Mouse (Mus musculus): ENCODE results near the gene Gng13. TPM values are rescaled to one million over a fixed set of nuclear protein-coding genes. Genes with fewer than 3 reads are reported as not detected.
"Not testable (repeated sequence)": the region's sequence is repeated elsewhere in the genome, so short reads cannot be mapped to it uniquely, and the experiment has no call there.

Gng13 gene
- polyA plus RNA-seq, 1 experiment, result not detected

DNA sequence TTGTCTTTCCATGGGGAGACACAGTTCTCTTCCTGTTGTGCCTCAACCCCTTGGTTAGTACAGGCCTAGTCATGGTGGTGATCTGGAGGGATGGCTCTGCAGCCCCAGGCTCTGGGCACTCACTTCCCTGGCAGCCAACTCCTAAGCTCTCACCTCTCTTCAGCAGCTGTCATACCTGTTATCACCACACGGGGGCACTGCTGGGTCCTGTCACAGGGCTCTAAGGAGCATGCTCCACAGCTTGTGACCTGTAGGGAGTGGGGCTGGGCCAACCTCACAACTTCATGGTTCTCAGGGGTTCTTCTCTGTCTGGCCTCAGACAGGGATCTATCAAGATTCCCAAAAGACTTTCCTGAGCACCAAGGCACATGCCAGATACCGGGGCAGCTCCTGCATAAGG, 15.1 kb downstream of the Gng13 start:
- peak; percentile 63 for DNase-seq (ENCODE audit: low spot score)

DNA sequence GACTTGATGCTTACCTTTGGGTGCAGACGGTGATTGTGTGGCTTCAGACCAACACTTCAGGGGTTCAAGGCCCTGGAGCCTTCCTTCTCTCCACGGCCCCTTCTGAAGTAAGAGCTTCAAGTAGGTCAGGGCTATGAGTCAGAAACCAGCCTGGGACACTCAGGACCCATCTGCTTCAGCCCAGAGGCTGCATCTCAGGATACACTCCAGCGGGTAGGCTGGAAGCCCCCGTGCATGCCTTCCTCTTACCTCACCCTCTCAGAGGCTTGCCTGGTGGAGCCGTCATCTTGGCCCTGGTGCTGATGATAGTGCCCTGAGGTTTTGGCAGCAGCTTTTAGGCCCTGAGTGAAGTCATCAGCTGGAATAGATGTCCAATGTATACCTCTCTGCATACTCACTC, 18.3 kb downstream of the Gng13 start:
- DNase-seq (ENCODE audit: low spot score), result no peak

DNA sequence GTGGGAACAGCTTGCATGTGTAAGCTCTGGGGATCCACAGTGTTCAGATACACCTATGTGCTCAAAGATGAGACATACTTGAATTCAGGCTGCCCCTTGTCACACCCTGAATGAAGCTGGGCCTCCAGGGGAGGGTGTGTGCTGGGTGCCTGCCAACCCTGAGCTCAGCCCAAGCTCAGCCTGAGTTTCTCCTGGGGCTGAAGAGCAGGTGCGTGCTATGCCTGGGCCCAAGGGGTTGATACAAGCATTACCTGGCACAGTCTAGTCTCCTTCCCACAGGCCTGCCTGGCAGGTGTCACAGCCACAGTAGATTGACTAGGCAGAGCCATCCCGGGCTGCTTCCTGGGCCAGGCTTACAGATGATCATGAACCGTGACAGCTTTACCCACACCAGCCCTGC, 18.8 kb downstream of the Gng13 start, which contains the start of gene Mslnl:
Gene Mslnl, plus strand, starts transcription at position 298 of the 400 bp plus-strand sequence.
- no peak for DNase-seq (ENCODE audit: low spot score)

DNA sequence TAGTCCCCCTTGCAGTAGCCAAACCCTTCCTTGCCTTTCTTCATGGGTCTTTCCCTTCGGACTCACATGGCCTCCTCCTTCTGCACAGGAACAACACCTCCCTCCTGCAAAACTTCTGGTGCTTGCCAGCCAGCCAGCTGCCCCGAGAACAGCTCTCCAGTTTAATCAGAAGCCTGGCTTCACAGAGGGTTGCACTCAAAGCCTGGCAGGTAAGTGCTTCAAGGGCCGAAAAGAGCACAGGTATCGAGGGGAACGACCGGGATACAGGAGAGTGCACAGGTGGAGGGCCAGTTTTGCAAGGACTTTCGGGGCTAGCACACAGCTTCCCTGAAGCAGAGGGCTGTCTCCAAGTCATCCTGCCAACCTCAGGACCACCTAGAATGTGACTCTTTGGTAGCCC, 21.9 kb downstream of the Gng13 start:
- DNase-seq (ENCODE audit: low spot score), result no peak

DNA sequence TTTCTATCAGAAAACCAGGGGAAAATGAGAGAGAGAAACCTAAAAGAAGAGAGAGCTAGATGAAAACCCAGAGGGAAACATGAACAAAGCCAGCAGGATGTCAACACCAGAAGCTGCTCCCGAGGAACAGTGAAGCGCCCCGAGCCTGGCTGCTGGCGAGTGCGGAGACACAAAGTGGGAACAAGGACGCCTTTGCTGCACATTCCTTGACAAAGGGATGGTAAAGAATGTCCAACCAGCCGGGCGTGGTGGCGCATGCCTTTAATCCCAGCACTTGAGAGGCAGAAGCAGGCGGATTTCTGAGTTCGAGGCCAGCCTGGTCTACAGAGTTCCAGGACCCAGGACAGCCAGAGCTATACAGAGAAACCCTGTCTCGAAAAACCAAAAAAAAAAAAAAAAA, 24.5 kb downstream of the Gng13 start:
- not testable (repeated sequence) for DNase-seq (ENCODE audit: low spot score)

GRCm38 (mm10) chr17:25743831-25744230, 26.9 kb downstream of the Gng13 start:
- DNase-seq (ENCODE audit: low spot score), result no peak

- DNase-seq (ENCODE audit: low spot score), result no peak
Observed at GRCm38 (mm10) chr17:25744311-25744710, 27.3 kb downstream of the Gng13 start.

GRCm38 (mm10) chr17:25748238-25748637, 31.3 kb downstream of the Gng13 start:
- no peak for DNase-seq (ENCODE audit: low spot score)

DNA sequence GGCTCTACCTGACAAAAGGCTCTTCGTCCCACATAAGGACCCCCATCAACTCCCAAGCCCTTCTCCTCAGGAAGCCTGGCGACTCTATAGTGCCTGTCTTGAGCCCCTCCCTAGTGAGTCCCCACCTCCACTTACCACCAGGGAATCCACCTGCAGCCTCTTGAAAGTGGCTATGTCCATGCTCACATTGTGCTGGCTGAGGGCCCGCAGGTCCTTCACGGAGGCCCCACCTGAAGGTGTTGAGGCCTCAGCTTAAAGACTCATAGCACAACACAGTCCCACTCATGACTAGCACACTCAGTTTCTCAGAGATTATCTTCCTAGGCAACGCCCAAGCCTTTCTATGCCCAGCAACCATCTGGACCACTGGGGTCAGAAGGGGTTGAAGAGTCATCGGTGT, 32.3 kb downstream of the Gng13 start:
- no peak for DNase-seq (ENCODE audit: low spot score)

DNA sequence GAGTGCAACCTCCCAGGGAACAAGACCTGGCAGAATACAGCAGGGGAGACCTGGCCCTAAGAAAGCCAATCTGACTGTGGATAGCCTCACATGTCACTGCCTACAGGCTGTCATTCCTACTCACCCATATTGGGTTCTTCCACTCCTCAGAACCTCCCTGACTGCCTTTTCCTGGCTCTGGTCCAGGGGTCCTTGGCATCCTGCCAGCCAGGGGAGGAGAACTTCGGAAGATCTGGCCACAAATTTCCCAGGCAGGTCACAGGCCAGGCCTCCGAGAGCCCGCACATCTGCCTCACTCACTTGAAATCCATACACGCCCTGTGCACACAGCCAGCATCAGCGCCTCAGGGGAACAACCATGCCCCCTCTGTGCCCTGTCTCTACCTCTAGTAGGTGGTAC, 34.5 kb downstream of the Gng13 start:
- no peak for DNase-seq (ENCODE audit: low spot score)

- no peak for DNase-seq (ENCODE audit: low spot score)
Observed at GRCm38 (mm10) chr17:25754241-25754640, 37.3 kb downstream of the Gng13 start, which contains the start of gene Msln. Msln (minus strand) TSS chr17:25754378.

DNA sequence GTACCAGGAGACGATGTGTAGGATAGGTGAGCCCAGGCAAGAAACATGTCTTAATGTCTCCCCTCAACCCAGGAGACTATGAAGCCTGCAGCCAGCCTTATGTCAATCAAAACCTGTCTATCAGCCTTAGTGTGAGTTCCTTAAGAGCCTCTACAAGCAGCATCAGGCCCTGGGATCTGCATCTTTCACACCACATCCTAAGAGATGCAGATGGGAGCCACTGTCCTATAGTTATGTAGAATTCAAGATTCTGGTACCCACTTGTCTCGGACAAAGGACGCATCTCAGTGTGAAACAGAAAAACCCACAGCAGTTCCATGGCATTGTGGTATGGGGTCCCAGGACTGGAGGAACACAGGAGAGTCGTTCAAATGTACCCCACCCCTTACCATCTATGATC, 38.1 kb downstream of the Gng13 start:
- no peak for DNase-seq (ENCODE audit: low spot score)

DNA sequence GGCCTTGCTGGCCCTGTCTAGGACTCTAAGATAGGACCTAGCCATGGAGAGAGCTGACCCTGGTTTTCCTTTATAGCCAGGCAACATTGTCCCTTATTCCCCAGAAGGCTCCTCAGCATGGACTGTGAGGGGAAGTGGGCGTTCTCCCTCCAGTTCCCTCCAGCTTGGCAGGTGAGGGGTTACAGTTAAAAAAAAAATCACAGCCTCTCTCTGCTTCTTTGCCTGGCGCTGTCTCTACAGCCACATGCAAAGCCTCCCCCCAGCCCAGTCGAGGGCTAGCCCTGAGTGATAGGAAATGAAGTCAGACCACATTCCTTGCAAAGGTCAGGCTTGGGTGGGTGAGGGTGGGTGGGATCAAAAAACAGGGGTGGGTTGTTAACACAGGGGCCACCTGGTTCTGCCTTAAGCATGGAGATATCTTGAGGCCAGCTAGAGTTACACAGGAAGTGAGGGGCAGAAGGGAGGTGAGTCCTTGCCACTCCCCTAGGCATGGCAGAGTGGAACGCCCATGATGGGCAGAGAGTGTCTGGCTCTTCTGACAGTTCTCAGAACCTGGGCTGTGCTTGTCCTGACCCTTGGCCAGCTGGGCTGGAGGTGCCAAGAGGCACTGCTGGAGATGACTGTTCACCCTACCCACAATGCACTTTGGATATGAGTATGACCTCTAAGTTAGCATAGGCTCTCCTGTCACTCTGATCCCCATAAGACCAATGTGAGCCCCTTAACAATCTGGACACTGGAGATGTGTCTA, 38.8 kb downstream of the Gng13 start:
- DNase-seq (ENCODE audit: low spot score), result no peak

- no peak for DNase-seq (ENCODE audit: low spot score)
Observed at GRCm38 (mm10) chr17:25756378-25757242, 39.6 kb downstream of the Gng13 start.

DNA sequence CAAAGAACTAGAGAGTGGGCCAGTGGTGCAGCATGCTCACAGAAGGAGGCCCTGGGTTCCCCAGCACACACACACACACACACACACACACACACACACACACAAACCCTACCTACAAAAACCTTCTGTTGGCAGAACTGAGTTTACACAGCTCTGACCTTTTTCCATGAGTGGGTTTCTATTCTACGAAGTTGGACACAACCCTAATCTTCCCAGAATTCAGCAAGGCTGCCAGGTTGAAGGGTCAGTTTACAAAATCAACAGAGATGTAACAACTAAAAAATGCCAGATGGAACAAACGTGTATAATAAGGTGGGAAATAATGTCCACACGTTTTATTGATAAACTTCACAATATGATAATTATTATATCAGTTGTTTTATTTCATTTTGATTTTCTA, 40.7 kb downstream of the Gng13 start:
- no peak for DNase-seq (ENCODE audit: low spot score)

DNA sequence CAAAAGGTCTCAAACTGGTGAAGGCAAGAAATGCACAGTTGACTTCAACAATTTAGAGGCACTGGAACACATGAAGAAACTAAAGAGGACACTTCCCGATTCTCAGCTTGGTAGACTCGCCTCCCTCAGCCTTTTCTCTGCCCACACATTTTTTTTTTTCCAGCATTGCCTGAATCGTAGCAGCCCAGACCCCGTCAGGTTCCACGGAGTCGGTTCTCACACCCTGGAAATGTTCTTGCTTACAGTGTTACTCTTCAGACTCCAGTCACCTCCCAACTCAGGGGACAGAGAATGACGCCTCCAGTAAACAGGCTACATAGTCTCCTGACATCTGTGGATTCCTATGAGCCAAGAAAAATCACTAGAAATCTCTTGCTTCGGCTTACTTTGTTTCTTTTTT, 43.2 kb downstream of the Gng13 start:
- no peak for DNase-seq (ENCODE audit: low spot score)

DNA sequence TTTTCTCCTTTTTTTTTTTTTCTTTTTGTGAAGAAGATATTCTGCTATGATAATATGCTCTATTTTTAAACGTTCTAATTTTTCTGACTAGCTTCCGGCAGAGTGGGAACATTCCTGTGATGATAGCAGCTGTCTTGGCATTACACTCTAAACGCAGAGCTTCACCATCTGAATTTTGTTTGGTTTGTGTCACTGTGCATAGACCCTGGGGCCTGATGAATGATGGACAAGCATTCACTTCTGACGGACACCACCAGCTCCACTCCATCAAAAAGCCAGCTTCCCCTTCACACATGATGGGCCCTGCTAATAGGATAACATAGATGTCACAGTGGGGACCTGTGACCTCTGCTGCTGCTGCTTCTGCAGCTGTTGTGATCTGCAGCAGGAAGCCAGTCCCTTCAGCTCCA, 44.6 kb downstream of the Gng13 start:
- no peak for DNase-seq (ENCODE audit: low spot score)

- DNase-seq (ENCODE audit: low spot score), result no peak
Observed at GRCm38 (mm10) chr17:25762591-25762990, 45.6 kb downstream of the Gng13 start.

GRCm38 (mm10) chr17:25765886-25766285, 48.9 kb downstream of the Gng13 start:
- no peak for DNase-seq (ENCODE audit: low spot score)
